Mouse (Mus musculus) hindbrain, embryonic 16.5 days (tissue): ENCODE measurements at regions not wholly inside any gene's neighbourhood (a gene's known extent, or its start where the extent isn't known, plus 50 kb on each side); places are given as distances from the start of the nearest gene placed in this dataset.

Source experiments
- ATAC-seq: fragments of 200-750 bp; cut with Nextera tagmentation; 2 replicates; pipeline ENCODE4 v1.8.0; 2017; ENCODE audit warnings: moderate TSS enrichment, moderate library complexity
- H3K27ac ChIP-seq: fragments of 300-500 bp; sonication (generic); 2 replicates; pipeline ENCODE4 v1.5.1; 2014; ENCODE audit warnings: low read depth, mild to moderate bottlenecking, control low read depth, low read length, moderate library complexity
- H3K27me3 ChIP-seq: fragments of 300-500 bp; sonication (generic); replicated peaks from 2 replicates; pipeline ENCODE4 v1.6.1; 2014; ENCODE audit warnings: low read length; ENCODE audit not compliant: control insufficient read depth, insufficient read depth
- H3K36me3 ChIP-seq: fragments of 300-500 bp; sonication (generic); 2 replicates; pipeline ENCODE4 v1.6.1; 2014; ENCODE audit warnings: mild to moderate bottlenecking, low read length, moderate library complexity, mixed read lengths; ENCODE audit not compliant: control insufficient read depth, insufficient read depth
- H3K4me1 ChIP-seq: fragments of 300-500 bp; sonication (generic); 2 replicates; pipeline ENCODE4 v1.6.1; 2014; ENCODE audit warnings: low read depth, low read length; ENCODE audit not compliant: control insufficient read depth, insufficient read depth
- H3K4me2 ChIP-seq: fragments of 300-500 bp; sonication (generic); 2 replicates; pipeline ENCODE4 v1.6.1; 2014; ENCODE audit warnings: mild to moderate bottlenecking, low read length, control low read depth, moderate library complexity
- H3K4me3 ChIP-seq: fragments of 300-500 bp; sonication (generic); 2 replicates; pipeline ENCODE4 v1.5.1; 2014; ENCODE audit warnings: mild to moderate bottlenecking, low read length, control low read depth, moderate library complexity
- H3K9ac ChIP-seq: fragments of 300-500 bp; sonication (generic); 2 replicates; pipeline ENCODE4 v1.6.1; 2014; ENCODE audit warnings: low read depth, mild to moderate bottlenecking, control low read depth, low read length, moderate library complexity
- H3K9me3 ChIP-seq: fragments of 300-500 bp; sonication (generic); 2 replicates; pipeline ENCODE4 v1.6.1; 2014; ENCODE audit warnings: mild to moderate bottlenecking, low read length, moderate library complexity; ENCODE audit not compliant: control insufficient read depth
- WGBS: fragments of 180-500 bp; shearing (Covaris S2); extraction: QIAGEN DNeasy Blood & Tissue Kit; methylation state at CpG from one replicate; pipeline ENCODE4 v1.1.7; 2014; 5-methylcytosine and 5-hydroxymethylcytosine counted together

- H3K4me3 ChIP-seq = no peak overlapping the region
- H3K4me1 ChIP-seq = no peaks in the 10 kb centered on the region
- H3K27ac ChIP-seq = no peak overlapping the region
- 72% methylated on average over 3 of the region's 3 CpGs for WGBS
- H3K9me3 ChIP-seq = no peaks in the 10 kb centered on the region
- H3K36me3 ChIP-seq = no peaks in the 10 kb centered on the region
- H3K9ac ChIP-seq = no peak overlapping the region
- ATAC-seq = no peak
- H3K4me2 ChIP-seq = no peak overlapping the region
- H3K27me3 ChIP-seq = no peaks in the 10 kb centered on the region
These were observed 70.5 kb upstream of the Nrxn3 start for GRCm38 (mm10) chr12:88652001-88652719.
